Mouse (Mus musculus): Measurements from ENCODE around the gene Abca12.

GRCm38 (mm10) chr1:71457961-71458360 lies 43.3 kb upstream of the Abca12 start:
- TF ChIP-seq POLR2AphosphoS2 (IDR thresholded peaks at IDR 0.05; ENCODE audit: low read depth, low read length) (no peak), POLR2A (IDR thresholded peaks at IDR 0.05; ENCODE audit: low read depth, low read length) (no peak), USF2 (conservative IDR thresholded peaks at IDR 0.05; ENCODE audit: low read depth, low read length) (no peak), CTCF (conservative IDR thresholded peaks at IDR 0.05 in 1 of 2, IDR thresholded peaks at IDR 0.05 in 1 of 2; ENCODE audit: low read depth in 2 of 2, low read length in 2 of 2) (no peak), JUND (conservative IDR thresholded peaks at IDR 0.05; ENCODE audit: low read depth, low read length) (no peak)

Data from CH12.LX (cell line).